Mouse (Mus musculus): Measurements from ENCODE around the gene Fgd3.

The Fgd3 gene

GRCm38 (mm10) chr13:49248467-49248862 lies 71.6 kb downstream of the Fgd3 start, which contains the start of gene Susd3:
Gene Susd3 (minus strand): TSS chr13:49248706.
- in situ Hi-C loops (cut with MboI), result no loop called here

- in situ Hi-C loops (cut with MboI), result no loop called here
Observed at GRCm38 (mm10) chr13:49247740-49248466, 72.2 kb downstream of the Fgd3 start.

GRCm38 (mm10) chr13:49247232-49247739 lies 72.8 kb downstream of the Fgd3 start:
- in situ Hi-C loops (cut with MboI), result no loop called here

GRCm38 (mm10) chr13:49246626-49247025 lies 73.5 kb downstream of the Fgd3 start:
- in situ Hi-C loops (cut with MboI), result no loop called here

GRCm38 (mm10) chr13:49246011-49246410 lies 74.1 kb downstream of the Fgd3 start:
- in situ Hi-C loops (cut with MboI), result no loop called here

- in situ Hi-C loops (cut with MboI), result no loop called here
Observed at GRCm38 (mm10) chr13:49245251-49245650, 74.9 kb downstream of the Fgd3 start.

- in situ Hi-C loops (cut with MboI), result no loop called here
Observed at GRCm38 (mm10) chr13:49243492-49243891, 76.6 kb downstream of the Fgd3 start.

GRCm38 (mm10) chr13:49242321-49243065 lies 77.6 kb downstream of the Fgd3 start:
- in situ Hi-C loops (cut with MboI), result no loop called here

- in situ Hi-C loops (cut with MboI), result no loop called here
Observed at GRCm38 (mm10) chr13:49238737-49239136, 81.4 kb downstream of the Fgd3 start.

GRCm38 (mm10) chr13:49237617-49238016 lies 82.5 kb downstream of the Fgd3 start:
- in situ Hi-C loops (cut with MboI), result no loop called here

GRCm38 (mm10) chr13:49234711-49235110 lies 85.4 kb downstream of the Fgd3 start:
- in situ Hi-C loops (cut with MboI), result no loop called here

GRCm38 (mm10) chr13:49233792-49234572 lies 86.1 kb downstream of the Fgd3 start:
- in situ Hi-C loops (cut with MboI), result no loop called here

GRCm38 (mm10) chr13:49225633-49226032 lies 94.5 kb downstream of the Fgd3 start:
- in situ Hi-C loops (cut with MboI), result no loop called here

GRCm38 (mm10) chr13:49225159-49225558 lies 95.0 kb downstream of the Fgd3 start:
- in situ Hi-C loops (cut with MboI), result no loop called here

GRCm38 (mm10) chr13:49224729-49225128 lies 95.4 kb downstream of the Fgd3 start:
- in situ Hi-C loops (cut with MboI), result no loop called here

GRCm38 (mm10) chr13:49224314-49224713 lies 95.8 kb downstream of the Fgd3 start:
- in situ Hi-C loops (cut with MboI), result no loop called here

GRCm38 (mm10) chr13:49220912-49221311 lies 99.2 kb downstream of the Fgd3 start:
- in situ Hi-C loops (cut with MboI), result no loop called here

GRCm38 (mm10) chr13:49219367-49219766 lies 100.7 kb downstream of the Fgd3 start:
- in situ Hi-C loops (cut with MboI), result no loop called here

GRCm38 (mm10) chr13:49218651-49219050 lies 101.5 kb downstream of the Fgd3 start:
- in situ Hi-C loops (cut with MboI), result no loop called here

- in situ Hi-C loops (cut with MboI), result no loop called here
Observed at GRCm38 (mm10) chr13:49216808-49217561, 103.1 kb downstream of the Fgd3 start.

GRCm38 (mm10) chr13:49216220-49216552 lies 103.9 kb downstream of the Fgd3 start:
- in situ Hi-C loops (cut with MboI), result no loop called here

Measured in mature B cell (primary cell).